Mouse (Mus musculus) adrenal gland, postnatal 4 days (tissue): Measurements from ENCODE around the gene Olfr183. TPM values are rescaled to one million over a fixed set of nuclear protein-coding genes. Genes with fewer than 3 reads are reported as not detected.
"Not testable (repeated sequence)": the region's sequence is repeated elsewhere in the genome, so short reads cannot be mapped to it uniquely, and the experiment has no call there.

ENCODE experiments used
- DNase-seq, 2 experiments: peaks; one replicate each; pipeline ENCODE4 v3.0.0; 2021 to 2022; ENCODE audit warnings: low spot score in 2 of 2, mixed read lengths in 2 of 2
- long read RNA-seq, 2 experiments: library from polyadenylated mRNA; stranded (forward); transcript quantifications; one replicate each; pipeline ENCODE4 v2.0.0; 2021
- total RNA-seq, 2 experiments: library from RNA; stranded (reverse); gene quantifications; 2 replicates each; pipeline ENCODE4 v1.2.3; 2021

Gene Olfr183
- total RNA-seq: not detected
- long read RNA-seq, experiment 1: 0 reads
- long read RNA-seq, experiment 2: 0 reads

DNA sequence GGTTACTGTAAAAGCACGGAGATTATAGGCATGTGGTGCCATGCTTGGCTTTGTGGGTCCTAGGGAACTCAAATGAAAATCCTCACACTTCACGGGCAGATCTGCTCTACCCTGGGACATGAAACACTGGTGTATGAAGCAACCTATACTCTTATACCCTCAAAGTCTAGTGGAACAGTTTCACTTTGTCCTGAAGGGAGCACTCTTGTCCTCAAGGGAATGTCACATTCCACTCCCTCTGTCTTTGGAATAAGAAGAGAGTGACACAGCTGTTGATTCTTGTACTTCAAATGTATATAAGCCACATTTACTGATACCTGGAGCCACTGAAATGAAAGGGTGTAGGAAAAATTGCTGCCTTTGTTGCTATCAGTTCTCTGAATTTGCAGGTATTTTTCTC is at the start of gene Olfr183:
Gene Olfr183 (plus strand): TSS at position 301 of the 400 bp plus-strand sequence.
- no peak for DNase-seq

DNA sequence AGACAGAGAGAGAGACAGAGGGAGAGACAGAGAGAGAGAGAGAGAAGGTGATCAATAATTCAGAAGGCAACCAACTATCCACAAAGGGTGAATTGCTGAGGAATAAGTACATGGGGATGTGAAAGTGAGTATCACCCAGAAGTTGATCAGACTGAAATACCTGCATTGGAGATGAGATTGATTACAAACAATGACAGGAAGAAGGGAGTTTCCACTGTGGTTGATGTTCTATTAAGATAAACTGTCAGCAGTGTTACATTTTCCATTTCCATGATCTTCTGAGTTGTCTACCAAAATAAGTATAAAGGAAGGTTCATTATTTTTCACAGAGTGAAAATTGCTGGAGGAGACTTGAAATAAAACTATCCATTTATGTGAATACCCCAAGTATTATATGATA is 12.0 kb downstream of the Olfr183 start:
- DNase-seq: no peak

DNA sequence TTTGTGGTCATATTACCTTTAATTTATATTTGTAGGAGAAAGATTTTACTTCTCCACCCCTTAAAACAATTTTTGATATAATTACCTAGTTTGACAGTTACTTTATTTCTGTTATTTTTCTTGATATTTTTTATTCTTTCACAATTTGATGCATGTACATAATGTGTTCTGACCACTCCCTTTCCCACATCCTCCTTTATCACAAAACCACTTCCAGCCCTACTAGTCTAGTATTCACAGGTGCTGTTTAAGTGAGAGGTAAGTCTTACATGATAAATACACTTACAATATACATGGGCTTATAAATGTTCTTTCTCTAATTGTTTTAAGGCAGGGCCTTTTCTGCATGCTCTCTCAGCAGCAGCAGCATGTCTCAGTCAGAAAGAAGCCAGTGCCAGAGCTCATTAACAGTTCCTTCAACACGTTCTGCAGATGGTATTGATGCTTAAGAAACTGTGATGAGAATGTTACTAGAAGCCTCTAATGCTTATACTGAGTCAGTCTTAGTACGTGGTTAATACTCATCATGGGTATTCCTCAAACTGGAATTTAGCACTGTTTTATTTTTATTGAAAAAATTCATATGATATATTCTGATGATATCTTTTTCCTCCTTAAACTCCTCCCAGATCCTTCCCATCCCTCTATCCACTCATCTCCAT is 18.3 kb downstream of the Olfr183 start:
- DNase-seq: no peak

GRCm38 (mm10) chr16:59030191-59030590 is 35.0 kb downstream of the Olfr183 start, which contains the start of gene Olfr186:
Olfr186 (minus strand) TSS chr16:59030291.
- DNase-seq: no peak

GRCm38 (mm10) chr16:59039710-59040109 is 44.6 kb downstream of the Olfr183 start, which contains the start of gene Olfr187:
Olfr187 (minus strand) TSS chr16:59039767.
- DNase-seq: no peak

- DNase-seq: no peak
Measured at GRCm38 (mm10) chr16:59045835-59046234, 50.7 kb downstream of the Olfr183 start.

DNA sequence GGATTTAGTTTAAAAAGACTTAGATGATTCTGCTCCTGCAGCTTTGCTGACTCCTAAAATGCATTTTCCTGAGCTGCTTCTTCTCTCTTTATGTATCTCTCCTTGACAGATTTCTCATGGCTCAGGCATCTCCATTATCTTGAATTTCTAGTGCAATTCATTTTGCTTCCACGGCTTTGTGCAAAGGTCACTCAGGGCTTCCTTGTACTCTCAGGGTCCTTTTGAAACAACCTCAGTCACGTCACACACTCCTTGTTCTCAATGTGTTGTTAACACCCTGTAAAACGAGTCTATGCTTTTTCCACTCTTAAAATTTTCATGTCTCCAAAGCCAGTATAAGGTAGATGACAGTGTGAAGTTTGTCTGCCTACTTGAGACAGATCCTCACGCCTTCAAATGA is 52.4 kb downstream of the Olfr183 start:
- DNase-seq: no peak

DNA sequence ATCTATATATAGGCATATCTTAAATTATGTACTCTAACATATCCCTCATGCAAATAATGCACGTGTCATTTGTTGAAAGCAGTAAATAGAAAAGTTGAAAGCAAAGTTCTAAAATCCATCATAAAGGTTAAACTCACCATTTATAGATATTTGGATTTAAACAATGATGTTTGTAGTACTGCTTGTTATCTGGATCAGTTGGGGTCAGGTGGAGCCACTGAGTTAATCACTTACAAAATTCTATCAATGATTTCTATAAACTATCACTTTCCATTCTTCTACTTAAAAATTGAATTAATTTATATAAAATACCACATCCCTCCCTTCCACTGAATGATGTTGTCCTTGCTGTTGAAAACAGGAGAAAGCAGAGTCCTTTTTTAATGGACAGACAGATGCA is 53.7 kb downstream of the Olfr183 start:
- no peak for DNase-seq

- not testable (repeated sequence) for DNase-seq
Measured at GRCm38 (mm10) chr16:59049286-59049685, 54.1 kb downstream of the Olfr183 start.

Other genes with a start within 250 kb of the Olfr183 start
- gene Olfr172, start 232.2 kb upstream of the Olfr183 start, total RNA-seq: not detected
- gene Olfr173, start 195.1 kb upstream of the Olfr183 start, total RNA-seq: not detected
- not detected for gene Olfr175-ps1, start 168.6 kb upstream of the Olfr183 start, total RNA-seq
- gene Olfr177, start 120.6 kb upstream of the Olfr183 start, total RNA-seq: not detected
- not detected for gene Olfr178, start 103.3 kb upstream of the Olfr183 start, total RNA-seq
- gene Olfr181, start 66.6 kb upstream of the Olfr183 start, total RNA-seq: not detected
- not detected for gene Olfr180, start 66.0 kb upstream of the Olfr183 start, total RNA-seq
- not detected for gene Olfr186, start 34.9 kb downstream of the Olfr183 start, total RNA-seq
- gene Olfr187, start 44.4 kb downstream of the Olfr183 start, total RNA-seq: not detected
- gene Olfr190, start 82.6 kb downstream of the Olfr183 start, total RNA-seq: not detected
- not detected for gene Olfr191, start 94.5 kb downstream of the Olfr183 start, total RNA-seq
- gene Olfr193, start 116.5 kb downstream of the Olfr183 start, total RNA-seq: not detected
- not detected for gene Olfr194, start 125.7 kb downstream of the Olfr183 start, total RNA-seq
- gene Olfr195, start 151.7 kb downstream of the Olfr183 start, total RNA-seq: not detected
- gene Olfr196, start 175.1 kb downstream of the Olfr183 start, total RNA-seq: not detected
- not detected for gene Olfr198, start 208.2 kb downstream of the Olfr183 start, total RNA-seq
- gene Olfr199, start 224.4 kb downstream of the Olfr183 start, total RNA-seq: not detected